ENCODE assay signal across 19 mouse cellular contexts in the genomic region with DNA sequence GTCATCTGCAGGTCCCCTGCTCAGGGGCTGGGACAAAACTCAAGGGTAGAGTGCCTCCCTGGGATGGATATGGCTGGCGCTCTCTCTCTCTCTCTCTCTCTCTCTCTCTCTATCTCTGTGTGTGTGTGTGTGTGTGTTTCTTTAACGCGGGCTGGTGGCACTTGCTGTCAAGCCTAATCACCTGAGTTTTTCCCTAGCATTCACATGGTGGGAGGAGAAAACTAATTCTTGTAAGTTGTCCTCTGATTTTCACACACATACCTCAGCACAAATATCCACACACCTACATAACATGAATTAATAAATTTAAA. TPM values are rescaled to one million over a fixed set of nuclear protein-coding genes. Genes with fewer than 3 reads are reported as not detected.
DNase-seq lines count a peak whose midpoint lies in the region; ATAC-seq and TF ChIP-seq lines count a peak whose summit lies in the region.
"Had no signal": no experiment of that assay in that cellular context is flagged by ENCODE, and none has a peak within 500 bp of the region (broad histone marks: within the 10 kb centered on the region; RNA-seq: fewer than 3 reads in every experiment).

No protein-coding gene starts in this region.

- H3K79me2 ChIP-seq in macrophage (ENCODE audit: inconsistent target): peaks cover 28% of the 10 kb centered on the region

- peaks cover 16% of the 10 kb centered on the region for H3K4me1 ChIP-seq in forebrain, embryonic 10.5 days
- no peaks in the 10 kb centered on the region for H3K4me1 ChIP-seq in forebrain, embryonic 16.5 days (replicated peaks; ENCODE audit: control insufficient read depth, insufficient read depth, low read length)
- no peaks in the 10 kb centered on the region for H3K4me1 ChIP-seq in intestine, embryonic 16.5 days (ENCODE audit: control insufficient read depth, insufficient read depth, low read length)
- no peaks in the 10 kb centered on the region for H3K4me1 ChIP-seq in intestine, postnatal 0 days (replicated peaks; ENCODE audit: control insufficient read depth, insufficient read depth, low read length)
- H3K4me1 ChIP-seq in midbrain, embryonic 13.5 days (replicated peaks): no peaks in the 10 kb centered on the region
- no peaks in the 10 kb centered on the region for H3K4me1 ChIP-seq in midbrain, embryonic 11.5 days (ENCODE audit: control insufficient read depth, insufficient read depth, low read length)
- H3K4me1 ChIP-seq: forebrain, embryonic 15.5 days; midbrain, embryonic 12.5 days; neural tube, embryonic 15.5 days had no signal

- H3K36me3 ChIP-seq in forebrain, embryonic 10.5 days (replicated peaks): peaks cover 9% of the 10 kb centered on the region; the same call in 1 of the 2 replicates
- H3K36me3 ChIP-seq in forebrain, embryonic 16.5 days (ENCODE audit: control insufficient read depth, insufficient read depth): no peaks in the 10 kb centered on the region
- no peaks in the 10 kb centered on the region for H3K36me3 ChIP-seq in intestine, embryonic 16.5 days (ENCODE audit: control insufficient read depth, insufficient read depth, low read length)
- H3K36me3 ChIP-seq in intestine, postnatal 0 days (ENCODE audit: control insufficient read depth, insufficient read depth): no peaks in the 10 kb centered on the region
- H3K36me3 ChIP-seq in midbrain, embryonic 13.5 days: no peaks in the 10 kb centered on the region
- no peaks in the 10 kb centered on the region for H3K36me3 ChIP-seq in midbrain, embryonic 11.5 days (ENCODE audit: control insufficient read depth, insufficient read depth, low read length)
- peaks cover 18% of the 10 kb centered on the region for H3K36me3 ChIP-seq in macrophage (ENCODE audit: inconsistent target)
- H3K36me3 ChIP-seq: forebrain, embryonic 15.5 days; neural tube, embryonic 15.5 days had no signal

- DNase-seq in forebrain, embryonic 10.5 days (ENCODE audit: extremely low spot score, low spot score): no peak
- DNase-seq in midbrain, embryonic 11.5 days (ENCODE audit: low spot score, missing footprints): no peak
- DNase-seq in spleen, postnatal 10 days (ENCODE audit: low spot score in 2 of 2): no peak
- DNase-seq: cerebellum, adult 18-20 months; cerebellum, postnatal 36 days; kidney, adult 9 months; layer of hippocampus, postnatal 36 days; left cerebral cortex, postnatal 4 days; right cerebral cortex, postnatal 25 days had no signal

- ATAC-seq in forebrain, embryonic 16.5 days: no peak
- ATAC-seq in intestine, embryonic 16.5 days: no peak
- ATAC-seq in intestine, postnatal 0 days: no peak
- no peak for ATAC-seq in midbrain, embryonic 13.5 days
- ATAC-seq in midbrain, embryonic 11.5 days (ENCODE audit: low FRiP score): no peak
- ATAC-seq: forebrain, embryonic 15.5 days had no signal

- 97% methylated on average over 3 of the region's 3 CpGs for WGBS in forebrain, embryonic 10.5 days
- WGBS in forebrain, embryonic 16.5 days: 94% methylated on average over 3 of the region's 3 CpGs
- 71% methylated on average over 3 of the region's 3 CpGs for WGBS in intestine, embryonic 16.5 days
- 80% methylated on average over 1 of the region's 3 CpGs for WGBS in intestine, postnatal 0 days
- 92% methylated on average over 3 of the region's 3 CpGs for WGBS in midbrain, embryonic 13.5 days
- 92% methylated on average over 3 of the region's 3 CpGs for WGBS in midbrain, embryonic 11.5 days
- no CpG with 5 or more reads among the region's 3 CpGs for WGBS in macrophage (ENCODE audit: missing documents)

- TF ChIP-seq CTCF in intestine, postnatal 0 days (IDR thresholded peaks at IDR 0.05; ENCODE audit: low read depth): no peak

- no peaks in the 10 kb centered on the region for H3K27me3 ChIP-seq in forebrain, embryonic 10.5 days (ENCODE audit: poor library complexity, severe bottlenecking)
- H3K27me3 ChIP-seq in forebrain, embryonic 16.5 days (replicated peaks; ENCODE audit: control insufficient read depth, insufficient read depth, low read length): no peaks in the 10 kb centered on the region
- no peaks in the 10 kb centered on the region for H3K27me3 ChIP-seq in intestine, embryonic 16.5 days (replicated peaks; ENCODE audit: control insufficient read depth, insufficient read depth, low read length)
- no peaks in the 10 kb centered on the region for H3K27me3 ChIP-seq in intestine, postnatal 0 days (replicated peaks; ENCODE audit: control insufficient read depth, insufficient read depth, low read length)
- no peaks in the 10 kb centered on the region for H3K27me3 ChIP-seq in midbrain, embryonic 13.5 days
- no peaks in the 10 kb centered on the region for H3K27me3 ChIP-seq in midbrain, embryonic 11.5 days (ENCODE audit: control insufficient read depth, insufficient read depth, low read length)
- H3K27me3 ChIP-seq: forebrain, embryonic 15.5 days; midbrain, embryonic 12.5 days; neural tube, embryonic 15.5 days had no signal

- peaks cover 4% of the 10 kb centered on the region; the same call in 1 of the 2 replicates for H3K9me3 ChIP-seq in forebrain, embryonic 10.5 days
- no peaks in the 10 kb centered on the region for H3K9me3 ChIP-seq in forebrain, embryonic 16.5 days (ENCODE audit: control insufficient read depth, low read length)
- no peaks in the 10 kb centered on the region for H3K9me3 ChIP-seq in intestine, embryonic 16.5 days (ENCODE audit: control insufficient read depth, low read length)
- H3K9me3 ChIP-seq in intestine, postnatal 0 days (ENCODE audit: control insufficient read depth): no peaks in the 10 kb centered on the region
- H3K9me3 ChIP-seq in midbrain, embryonic 13.5 days: no peaks in the 10 kb centered on the region
- H3K9me3 ChIP-seq in midbrain, embryonic 11.5 days (ENCODE audit: control insufficient read depth, low read length): no peaks in the 10 kb centered on the region
- H3K9me3 ChIP-seq: forebrain, embryonic 15.5 days; midbrain, embryonic 12.5 days; neural tube, embryonic 15.5 days had no signal

- 0 out of 2 replicates have a peak overlapping the region, but pooled peaks have one; percentile 44 for H3K27ac ChIP-seq in forebrain, embryonic 10.5 days
- H3K27ac ChIP-seq in forebrain, embryonic 16.5 days (ENCODE audit: low read length): no peak overlapping the region
- no peak overlapping the region for H3K27ac ChIP-seq in intestine, embryonic 16.5 days (ENCODE audit: low read length)
- no peak overlapping the region for H3K27ac ChIP-seq in intestine, postnatal 0 days (ENCODE audit: low read depth, low read length)
- H3K27ac ChIP-seq in midbrain, embryonic 13.5 days: no peak overlapping the region
- no peak overlapping the region for H3K27ac ChIP-seq in midbrain, embryonic 11.5 days (ENCODE audit: low read depth, low read length)
- peak overlapping the region; percentile 99 for H3K27ac ChIP-seq in macrophage
- H3K27ac ChIP-seq: forebrain, embryonic 15.5 days; midbrain, embryonic 12.5 days; neural tube, embryonic 15.5 days had no signal

- H3K9ac ChIP-seq in forebrain, embryonic 16.5 days (replicated peaks; ENCODE audit: low read depth, low read length): no peak overlapping the region
- H3K9ac ChIP-seq in intestine, embryonic 16.5 days (ENCODE audit: low read depth, low read length): 0 out of 2 replicates have a peak overlapping the region, but pooled peaks have one; percentile 24
- no peak overlapping the region for H3K9ac ChIP-seq in intestine, postnatal 0 days (ENCODE audit: low read depth, low read length)
- H3K9ac ChIP-seq in midbrain, embryonic 13.5 days (replicated peaks): peak overlapping the region; percentile 19; the same call in 1 of the 2 replicates
- H3K9ac ChIP-seq in midbrain, embryonic 11.5 days (ENCODE audit: low read length): no peak overlapping the region
- H3K9ac ChIP-seq: forebrain, embryonic 15.5 days; midbrain, embryonic 12.5 days; neural tube, embryonic 15.5 days had no signal

- no peak overlapping the region for H3K4me2 ChIP-seq in forebrain, embryonic 16.5 days (ENCODE audit: low read length)
- no peak overlapping the region for H3K4me2 ChIP-seq in intestine, embryonic 16.5 days (ENCODE audit: low read depth, low read length)
- no peak overlapping the region for H3K4me2 ChIP-seq in intestine, postnatal 0 days (replicated peaks; ENCODE audit: low read depth)
- no peak overlapping the region for H3K4me2 ChIP-seq in midbrain, embryonic 13.5 days (replicated peaks)
- H3K4me2 ChIP-seq in midbrain, embryonic 11.5 days: no peak overlapping the region
- H3K4me2 ChIP-seq: forebrain, embryonic 15.5 days; midbrain, embryonic 12.5 days; neural tube, embryonic 15.5 days had no signal

- no peak overlapping the region for H3K4me3 ChIP-seq in forebrain, embryonic 10.5 days
- H3K4me3 ChIP-seq in forebrain, embryonic 16.5 days (replicated peaks; ENCODE audit: low read length): no peak overlapping the region
- H3K4me3 ChIP-seq in intestine, embryonic 16.5 days (ENCODE audit: low read length): no peak overlapping the region
- H3K4me3 ChIP-seq in intestine, postnatal 0 days (ENCODE audit: low read depth, low read length): no peak overlapping the region
- no peak overlapping the region for H3K4me3 ChIP-seq in midbrain, embryonic 13.5 days (replicated peaks)
- no peak overlapping the region for H3K4me3 ChIP-seq in midbrain, embryonic 11.5 days (ENCODE audit: low read depth, low read length)
- peak overlapping the region; percentile 85 for H3K4me3 ChIP-seq in macrophage (ENCODE audit: inconsistent target)
- H3K4me3 ChIP-seq: erythroblast, embryonic 14.5 days; forebrain, embryonic 15.5 days; midbrain, embryonic 12.5 days; myocyte; neural tube, embryonic 15.5 days had no signal

RNA-seq across cellular contexts. Expression of a gene that starts 0.6 kb away (rescaled TPM):
- polyA plus RNA-seq in forebrain, embryonic 10.5 days (2016; fragmentation: Nextera tagmentation; extraction: Ambion mirVana): 4.4 and 5.1 TPM in 2 replicates
- 2.8 and 3.5 TPM in 2 replicates for polyA plus RNA-seq in forebrain, embryonic 16.5 days (2015; fragmentation: Nextera tagmentation; extraction: Ambion mirVana)
- polyA plus RNA-seq in intestine, embryonic 16.5 days (2015; fragmentation: Nextera tagmentation; extraction: Ambion mirVana): 2.1 and 3.2 TPM in 2 replicates
- polyA plus RNA-seq in intestine, postnatal 0 days (2015; fragmentation: Nextera tagmentation; extraction: Ambion mirVana): 0.43 and 1.1 TPM in 2 replicates
- polyA plus RNA-seq in midbrain, embryonic 13.5 days (2015; fragmentation: Nextera tagmentation; extraction: Ambion mirVana): 5.1 and 6.3 TPM in 2 replicates
- 2.9 and 3.2 TPM in 2 replicates for polyA plus RNA-seq in midbrain, embryonic 11.5 days (2014; fragmentation: Nextera tagmentation; extraction: Ambion mirVana)
- total RNA-seq in macrophage (2018; cell fraction: chromatin; rRNA removed): 100 to 1,000 TPM in 6 of 26 experiments, 10 to 100 TPM in 20; 15.4 to 119 (median 65.8) TPM
- total RNA-seq in macrophage (2018; cell fraction: cytosol; rRNA removed): 100 to 1,000 TPM; 131 to 227 (median 183) TPM
- 100 to 1,000 TPM in 12 of 26 experiments, 10 to 100 TPM in 14; 50.9 to 161 (median 97.0) TPM for total RNA-seq in macrophage (2018; cell fraction: nucleus; rRNA removed)
- 88.5 to 191 TPM (median 116 TPM) in 3 replicates for polyA plus RNA-seq in macrophage (2018)

RNA-seq across cellular contexts. Expression of a gene that starts 16.5 kb away (rescaled TPM):
- polyA plus RNA-seq in forebrain, embryonic 10.5 days (2016; fragmentation: Nextera tagmentation; extraction: Ambion mirVana): 116 and 119 TPM in 2 replicates
- polyA plus RNA-seq in forebrain, embryonic 16.5 days (2015; fragmentation: Nextera tagmentation; extraction: Ambion mirVana): 52.7 and 54.6 TPM in 2 replicates
- polyA plus RNA-seq in intestine, embryonic 16.5 days (2015; fragmentation: Nextera tagmentation; extraction: Ambion mirVana): 72.6 and 79.7 TPM in 2 replicates
- 31.1 and 31.4 TPM in 2 replicates for polyA plus RNA-seq in intestine, postnatal 0 days (2015; fragmentation: Nextera tagmentation; extraction: Ambion mirVana)
- polyA plus RNA-seq in midbrain, embryonic 13.5 days (2015; fragmentation: Nextera tagmentation; extraction: Ambion mirVana): 57.2 and 60.3 TPM in 2 replicates
- polyA plus RNA-seq in midbrain, embryonic 11.5 days (2014; fragmentation: Nextera tagmentation; extraction: Ambion mirVana): 64.5 and 68.0 TPM in 2 replicates
- 10 to 100 TPM in 1 of 26 experiments, 1 to 10 TPM in 24, under 1 TPM in 1; 0.76 to 10.5 (median 3.7) TPM for total RNA-seq in macrophage (2018; cell fraction: chromatin; rRNA removed)
- 10 to 100 TPM in 21 of 26 experiments, 1 to 10 TPM in 5; 5.6 to 15.4 (median 11.2) TPM for total RNA-seq in macrophage (2018; cell fraction: cytosol; rRNA removed)
- total RNA-seq in macrophage (2018; cell fraction: nucleus; rRNA removed): 10 to 100 TPM in 5 of 26 experiments, 1 to 10 TPM in 21; 3.3 to 13.1 (median 7.4) TPM
- 5.5 to 16.0 TPM (median 11.8 TPM) in 3 replicates for polyA plus RNA-seq in macrophage (2018)

RNA-seq across cellular contexts. Expression of a gene that starts 20.1 kb away (rescaled TPM):
- 58.3 and 59.8 TPM in 2 replicates for polyA plus RNA-seq in forebrain, embryonic 10.5 days (2016; fragmentation: Nextera tagmentation; extraction: Ambion mirVana)
- polyA plus RNA-seq in forebrain, embryonic 16.5 days (2015; fragmentation: Nextera tagmentation; extraction: Ambion mirVana): 26.5 and 27.8 TPM in 2 replicates
- polyA plus RNA-seq in intestine, embryonic 16.5 days (2015; fragmentation: Nextera tagmentation; extraction: Ambion mirVana): 14.3 and 15.1 TPM in 2 replicates
- polyA plus RNA-seq in intestine, postnatal 0 days (2015; fragmentation: Nextera tagmentation; extraction: Ambion mirVana): 10.0 and 11.9 TPM in 2 replicates
- polyA plus RNA-seq in midbrain, embryonic 13.5 days (2015; fragmentation: Nextera tagmentation; extraction: Ambion mirVana): 32.1 and 39.6 TPM in 2 replicates
- polyA plus RNA-seq in midbrain, embryonic 11.5 days (2014; fragmentation: Nextera tagmentation; extraction: Ambion mirVana): 53.4 and 63.1 TPM in 2 replicates
- total RNA-seq in macrophage (2018; cell fraction: chromatin; rRNA removed): 10 to 100 TPM; 16.3 to 53.7 (median 29.1) TPM
- total RNA-seq in macrophage (2018; cell fraction: cytosol; rRNA removed): 10 to 100 TPM; 11.5 to 21.4 (median 15.7) TPM
- 10 to 100 TPM; 11.4 to 44.2 (median 20.9) TPM for total RNA-seq in macrophage (2018; cell fraction: nucleus; rRNA removed)
- polyA plus RNA-seq in macrophage (2018): 14.6 to 27.6 TPM (median 25.0 TPM) in 3 replicates

Comparison
In these comparisons a context has a peak if more than half of its experiments do, and no peak if none do; other contexts are left out.
1. H3K27ac ChIP-seq: peak in forebrain, embryonic 10.5 days (single experiment) and macrophage (single experiment); none in forebrain, embryonic 16.5 days (single experiment), intestine, embryonic 16.5 days (single experiment), intestine, postnatal 0 days (single experiment), midbrain, embryonic 13.5 days (single experiment) and midbrain, embryonic 11.5 days (single experiment).
2. H3K9ac ChIP-seq: peak in intestine, embryonic 16.5 days (single experiment) and midbrain, embryonic 13.5 days (single experiment); none in forebrain, embryonic 16.5 days (single experiment), intestine, postnatal 0 days (single experiment) and midbrain, embryonic 11.5 days (single experiment).
3. RNA of a gene that starts 0.6 kb away (polyA plus RNA-seq): 88.5 to 191 TPM in macrophage; 5.1 to 6.3 TPM in midbrain, embryonic 13.5 days, 4.4 to 5.1 TPM in forebrain, embryonic 10.5 days, 2.8 to 3.5 TPM in forebrain, embryonic 16.5 days, 2.1 to 3.2 TPM in intestine, embryonic 16.5 days, 2.9 to 3.2 TPM in midbrain, embryonic 11.5 days and 0.43 to 1.1 TPM in intestine, postnatal 0 days; every median in the first group is over 10 times any median in the second.